Mouse (Mus musculus): Measurements from ENCODE around the gene Kcnc3. TPM values are rescaled to one million over a fixed set of nuclear protein-coding genes. Genes with fewer than 3 reads are reported as not detected.

Gene Kcnc3
- polyA plus RNA-seq (2014; fragmentation: Illumina TruSeq; extraction: RNeasy Lipid Tissue Mini Kit (QIAGEN cat#74804); ENCODE audit: insufficient read depth, low read depth, low replicate concordance): 4.2 TPM

DNA sequence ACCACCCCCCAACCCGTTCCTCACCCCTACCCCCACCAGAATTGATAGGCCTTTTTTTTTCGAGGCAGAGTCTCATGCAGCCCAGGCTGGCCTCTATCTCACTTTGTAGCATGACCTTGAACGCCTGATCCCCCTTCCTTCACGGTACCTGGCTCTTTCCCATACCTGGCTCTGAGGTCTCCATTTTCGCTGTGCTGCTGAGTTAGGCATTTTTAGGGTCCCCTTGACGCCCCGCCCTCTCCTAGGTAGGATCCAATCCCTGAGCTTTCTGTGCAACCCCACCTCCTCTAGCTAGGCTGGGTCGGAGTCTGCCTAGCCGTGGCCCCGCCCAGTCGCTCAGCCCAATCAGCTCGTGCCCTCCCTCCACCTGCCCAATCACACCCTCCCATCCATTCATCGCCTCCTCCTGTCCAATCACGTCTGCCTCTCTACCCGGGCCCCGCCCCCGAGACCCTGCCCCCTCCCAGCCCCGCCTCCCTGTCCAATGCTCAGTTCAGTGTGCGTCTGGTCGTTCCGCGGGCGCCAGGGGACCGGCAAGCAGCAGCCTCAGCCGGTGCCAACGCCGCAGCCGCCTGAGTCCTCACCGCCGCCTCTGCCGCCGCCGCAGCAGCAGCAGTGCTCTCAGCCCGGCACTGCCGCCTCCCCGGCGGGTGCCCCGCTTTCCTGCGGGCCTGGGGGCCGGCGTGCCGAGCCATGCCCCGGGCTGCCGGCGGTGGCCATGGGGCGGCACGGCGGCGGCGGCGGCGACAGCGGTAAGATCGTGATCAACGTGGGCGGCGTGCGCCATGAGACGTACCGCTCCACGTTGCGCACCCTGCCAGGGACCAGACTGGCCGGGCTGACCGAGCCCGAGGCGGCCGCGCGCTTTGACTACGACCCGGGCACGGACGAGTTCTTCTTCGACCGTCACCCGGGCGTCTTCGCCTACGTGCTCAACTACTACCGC, at the start of gene Kcnc3:
Kcnc3 (plus strand) TSS at position 263 of the 946 bp plus-strand sequence.

DNA sequence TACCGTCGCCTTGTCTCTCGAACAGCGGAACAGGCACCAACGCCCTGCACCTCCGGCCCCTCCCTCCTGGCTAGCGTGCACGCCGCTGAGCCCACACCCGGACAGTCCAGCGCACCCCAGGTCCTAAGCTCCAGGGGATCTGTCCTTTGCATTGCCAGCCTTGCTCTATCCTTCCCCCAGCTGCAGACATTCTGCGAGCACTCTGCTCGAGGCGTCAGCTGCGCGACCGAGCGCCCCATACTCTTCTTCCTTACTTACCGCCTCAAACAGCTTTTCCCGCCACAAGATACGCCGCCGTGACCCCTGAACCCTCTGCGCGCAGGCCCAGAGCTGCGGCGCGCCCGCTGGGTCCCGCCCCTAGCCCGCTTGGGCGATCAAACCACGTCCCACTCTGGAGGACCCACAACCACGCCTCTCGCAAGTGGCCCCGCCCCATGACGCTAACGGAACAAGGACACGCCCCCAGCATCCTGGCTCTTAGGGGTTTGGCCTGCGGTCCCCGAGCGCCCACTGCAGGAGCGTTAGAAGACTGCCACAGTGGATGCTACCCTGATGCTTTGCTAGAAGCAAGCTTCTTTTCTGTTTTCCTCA, 41.9 kb upstream of the Kcnc3 start, which contains the start of gene Pold1:
Pold1 (minus strand) TSS at position 353 of the 591 bp plus-strand sequence.

DNA sequence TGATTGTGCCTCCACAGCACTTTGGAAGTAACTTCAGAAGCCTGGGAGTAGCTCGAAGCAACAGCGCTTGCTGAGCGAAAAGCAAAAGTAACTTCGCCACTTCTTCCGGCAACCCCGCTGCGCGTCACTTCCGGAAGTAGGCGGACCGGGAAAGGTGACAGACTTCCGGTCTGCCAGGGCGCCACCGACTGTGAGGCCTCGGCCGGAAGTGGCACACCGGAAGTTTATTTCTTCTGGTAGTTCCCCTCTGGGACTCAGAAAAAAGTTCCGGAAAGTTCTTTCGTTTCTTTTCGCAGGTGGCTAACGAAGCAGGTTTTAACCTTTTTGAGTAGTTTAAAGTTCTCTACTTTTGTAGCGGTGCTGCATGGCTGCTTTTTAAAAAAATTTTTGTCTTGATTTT, 36.6 kb upstream of the Kcnc3 start, which contains the start of gene Nr1h2:
Nr1h2 (minus strand) TSS at position 126 of the 400 bp plus-strand sequence.

DNA sequence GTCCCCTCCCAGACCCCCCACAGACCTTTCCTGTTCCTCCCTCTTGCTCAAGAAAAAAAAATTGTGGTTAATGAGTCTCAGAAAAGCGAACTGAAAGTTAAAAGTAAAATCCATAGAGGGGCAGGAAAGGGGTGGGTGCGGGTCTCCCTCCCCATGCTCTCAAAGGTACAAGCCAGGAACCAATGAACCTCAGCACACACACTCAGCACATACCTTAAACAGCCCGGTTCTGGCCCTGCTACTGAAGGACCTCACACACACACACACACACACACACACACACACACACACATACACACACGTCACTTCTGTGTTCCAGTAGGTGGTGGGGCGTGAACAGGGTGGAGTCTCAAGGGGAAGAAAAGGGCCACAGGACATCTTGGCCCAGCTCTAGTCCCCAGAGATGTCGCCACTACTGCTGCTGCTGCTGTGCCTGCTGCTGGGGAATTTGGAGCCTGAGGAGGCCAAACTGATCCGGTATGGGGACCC, 18.2 kb upstream of the Kcnc3 start, which contains the start of gene Napsa:
Napsa (plus strand) TSS at position 168 of the 489 bp plus-strand sequence.

Other genes starting within 250 kb of the Kcnc3 start
- 1.0 TPM for gene Syt3, start 206.6 kb upstream of the Kcnc3 start, polyA plus RNA-seq (2014; fragmentation: Illumina TruSeq; extraction: RNeasy Lipid Tissue Mini Kit (QIAGEN cat#74804); ENCODE audit: insufficient read depth, low read depth, low replicate concordance)
- gene 1700008O03Rik, start 204.8 kb upstream of the Kcnc3 start, polyA plus RNA-seq (2014; fragmentation: Illumina TruSeq; extraction: RNeasy Lipid Tissue Mini Kit (QIAGEN cat#74804); ENCODE audit: insufficient read depth, low read depth, low replicate concordance): 0.41 TPM
- 0.48 TPM for gene Lrrc4b, start 161.6 kb upstream of the Kcnc3 start, polyA plus RNA-seq (2014; fragmentation: Illumina TruSeq; extraction: RNeasy Lipid Tissue Mini Kit (QIAGEN cat#74804); ENCODE audit: insufficient read depth, low read depth, low replicate concordance)
- gene Aspdh, start 125.3 kb upstream of the Kcnc3 start, polyA plus RNA-seq (2014; fragmentation: Illumina TruSeq; extraction: RNeasy Lipid Tissue Mini Kit (QIAGEN cat#74804); ENCODE audit: insufficient read depth, low read depth, low replicate concordance): not detected
- gene Josd2, start 122.7 kb upstream of the Kcnc3 start, polyA plus RNA-seq (2014; fragmentation: Illumina TruSeq; extraction: RNeasy Lipid Tissue Mini Kit (QIAGEN cat#74804); ENCODE audit: insufficient read depth, low read depth, low replicate concordance): 66.0 TPM
- 83.9 TPM for gene Emc10, start 94.1 kb upstream of the Kcnc3 start, polyA plus RNA-seq (2014; fragmentation: Illumina TruSeq; extraction: RNeasy Lipid Tissue Mini Kit (QIAGEN cat#74804); ENCODE audit: insufficient read depth, low read depth, low replicate concordance)
- 2.5 TPM for gene Fam71e1, start 94.1 kb upstream of the Kcnc3 start, polyA plus RNA-seq (2014; fragmentation: Illumina TruSeq; extraction: RNeasy Lipid Tissue Mini Kit (QIAGEN cat#74804); ENCODE audit: insufficient read depth, low read depth, low replicate concordance)
- 0.92 TPM for gene Mybpc2, start 66.0 kb upstream of the Kcnc3 start, polyA plus RNA-seq (2014; fragmentation: Illumina TruSeq; extraction: RNeasy Lipid Tissue Mini Kit (QIAGEN cat#74804); ENCODE audit: insufficient read depth, low read depth, low replicate concordance)
- gene Spib, start 58.6 kb upstream of the Kcnc3 start, polyA plus RNA-seq (2014; fragmentation: Illumina TruSeq; extraction: RNeasy Lipid Tissue Mini Kit (QIAGEN cat#74804); ENCODE audit: insufficient read depth, low read depth, low replicate concordance): 10.6 TPM
- 16.2 TPM for gene Pold1, start 41.8 kb upstream of the Kcnc3 start, polyA plus RNA-seq (2014; fragmentation: Illumina TruSeq; extraction: RNeasy Lipid Tissue Mini Kit (QIAGEN cat#74804); ENCODE audit: insufficient read depth, low read depth, low replicate concordance)
- 56.8 TPM for gene Nr1h2, start 36.7 kb upstream of the Kcnc3 start, polyA plus RNA-seq (2014; fragmentation: Illumina TruSeq; extraction: RNeasy Lipid Tissue Mini Kit (QIAGEN cat#74804); ENCODE audit: insufficient read depth, low read depth, low replicate concordance)
- gene Napsa, start 18.3 kb upstream of the Kcnc3 start, polyA plus RNA-seq (2014; fragmentation: Illumina TruSeq; extraction: RNeasy Lipid Tissue Mini Kit (QIAGEN cat#74804); ENCODE audit: insufficient read depth, low read depth, low replicate concordance): 354 TPM
- 136 TPM for gene Myh14, start 80.2 kb downstream of the Kcnc3 start, polyA plus RNA-seq (2014; fragmentation: Illumina TruSeq; extraction: RNeasy Lipid Tissue Mini Kit (QIAGEN cat#74804); ENCODE audit: insufficient read depth, low read depth, low replicate concordance)
- not detected for gene Izumo2, start 118.1 kb downstream of the Kcnc3 start, polyA plus RNA-seq (2014; fragmentation: Illumina TruSeq; extraction: RNeasy Lipid Tissue Mini Kit (QIAGEN cat#74804); ENCODE audit: insufficient read depth, low read depth, low replicate concordance)
- gene Vrk3, start 157.7 kb downstream of the Kcnc3 start, polyA plus RNA-seq (2014; fragmentation: Illumina TruSeq; extraction: RNeasy Lipid Tissue Mini Kit (QIAGEN cat#74804); ENCODE audit: insufficient read depth, low read depth, low replicate concordance): 29.2 TPM
- 0.11 TPM for gene Zfp473, start 160.4 kb downstream of the Kcnc3 start, polyA plus RNA-seq (2014; fragmentation: Illumina TruSeq; extraction: RNeasy Lipid Tissue Mini Kit (QIAGEN cat#74804); ENCODE audit: insufficient read depth, low read depth, low replicate concordance)
- 14.9 TPM for gene Nup62, start 225.4 kb downstream of the Kcnc3 start, polyA plus RNA-seq (2014; fragmentation: Illumina TruSeq; extraction: RNeasy Lipid Tissue Mini Kit (QIAGEN cat#74804); ENCODE audit: insufficient read depth, low read depth, low replicate concordance)
- gene Il4i1, start 225.7 kb downstream of the Kcnc3 start, polyA plus RNA-seq (2014; fragmentation: Illumina TruSeq; extraction: RNeasy Lipid Tissue Mini Kit (QIAGEN cat#74804); ENCODE audit: insufficient read depth, low read depth, low replicate concordance): 3.1 TPM
- 83.0 TPM for gene Atf5, start 226.0 kb downstream of the Kcnc3 start, polyA plus RNA-seq (2014; fragmentation: Illumina TruSeq; extraction: RNeasy Lipid Tissue Mini Kit (QIAGEN cat#74804); ENCODE audit: insufficient read depth, low read depth, low replicate concordance)